Mouse (Mus musculus): ENCODE measurements around the gene Pakap. TPM values are rescaled to one million over a fixed set of nuclear protein-coding genes. Genes with fewer than 3 reads are reported as not detected.

The Pakap gene
- polyA plus RNA-seq, 1 experiment = not detected

- Histone ChIP-seq H3K4me3 (ENCODE audit: insufficient read depth, low read length) (no peak overlapping the region), H3K4me1 (ENCODE audit: control insufficient read depth, insufficient read depth, low read length) (no peaks in the 10 kb centered on the region), H3K27ac (ENCODE audit: insufficient read depth, low read depth, low read length) (no peak overlapping the region)
- TF ChIP-seq POLR2A (IDR thresholded peaks at IDR 0.05; ENCODE audit: borderline replicate concordance, low read depth, low read length) (no peak), CTCF (IDR thresholded peaks at IDR 0.05; ENCODE audit: low read depth, low read length) (no peak)
Observed at GRCm38 (mm10) chr4:57592751-57593150, 24.8 kb downstream of the Pakap start.

GRCm38 (mm10) chr4:57599946-57600345, 32.0 kb downstream of the Pakap start:
- H3K27ac ChIP-seq (ENCODE audit: insufficient read depth, low read depth, low read length) = no peak overlapping the region
- no peak overlapping the region for H3K4me3 ChIP-seq (ENCODE audit: insufficient read depth, low read length)
- TF ChIP-seq CTCF (IDR thresholded peaks at IDR 0.05; ENCODE audit: low read depth, low read length) = no peak
- no peak for TF ChIP-seq POLR2A (IDR thresholded peaks at IDR 0.05; ENCODE audit: borderline replicate concordance, low read depth, low read length)
- H3K4me1 ChIP-seq (ENCODE audit: control insufficient read depth, insufficient read depth, low read length) = no peaks in the 10 kb centered on the region

- Histone ChIP-seq H3K27ac (ENCODE audit: insufficient read depth, low read depth, low read length) (no peak overlapping the region), H3K4me3 (ENCODE audit: insufficient read depth, low read length) (no peak overlapping the region), H3K4me1 (ENCODE audit: control insufficient read depth, insufficient read depth, low read length) (no peaks in the 10 kb centered on the region)
- TF ChIP-seq CTCF (IDR thresholded peaks at IDR 0.05; ENCODE audit: low read depth, low read length) = no peak
- no peak for TF ChIP-seq POLR2A (IDR thresholded peaks at IDR 0.05; ENCODE audit: borderline replicate concordance, low read depth, low read length)
Observed at GRCm38 (mm10) chr4:57600685-57601457, 32.9 kb downstream of the Pakap start.

- no peak overlapping the region for H3K27ac ChIP-seq (ENCODE audit: insufficient read depth, low read depth, low read length)
- no peak overlapping the region for H3K4me3 ChIP-seq (ENCODE audit: insufficient read depth, low read length)
- TF ChIP-seq POLR2A (IDR thresholded peaks at IDR 0.05; ENCODE audit: borderline replicate concordance, low read depth, low read length) = no peak
- no peak for TF ChIP-seq CTCF (IDR thresholded peaks at IDR 0.05; ENCODE audit: low read depth, low read length)
- H3K4me1 ChIP-seq (ENCODE audit: control insufficient read depth, insufficient read depth, low read length) = no peaks in the 10 kb centered on the region
Observed at GRCm38 (mm10) chr4:57601458-57601835, 33.5 kb downstream of the Pakap start.

- Histone ChIP-seq H3K4me3 (ENCODE audit: insufficient read depth, low read length) (no peak overlapping the region), H3K4me1 (ENCODE audit: control insufficient read depth, insufficient read depth, low read length) (no peaks in the 10 kb centered on the region), H3K27ac (ENCODE audit: insufficient read depth, low read depth, low read length) (no peak overlapping the region)
- no peak for TF ChIP-seq CTCF (IDR thresholded peaks at IDR 0.05; ENCODE audit: low read depth, low read length)
- no peak for TF ChIP-seq POLR2A (IDR thresholded peaks at IDR 0.05; ENCODE audit: borderline replicate concordance, low read depth, low read length)
Observed at GRCm38 (mm10) chr4:57601903-57602617, 34.1 kb downstream of the Pakap start.

GRCm38 (mm10) chr4:57606258-57606657, 38.3 kb downstream of the Pakap start:
- no peak overlapping the region for H3K4me3 ChIP-seq (ENCODE audit: insufficient read depth, low read length)
- no peaks in the 10 kb centered on the region for H3K4me1 ChIP-seq (ENCODE audit: control insufficient read depth, insufficient read depth, low read length)
- no peak overlapping the region for H3K27ac ChIP-seq (ENCODE audit: insufficient read depth, low read depth, low read length)
- TF ChIP-seq POLR2A (IDR thresholded peaks at IDR 0.05; ENCODE audit: borderline replicate concordance, low read depth, low read length) (no peak), CTCF (IDR thresholded peaks at IDR 0.05; ENCODE audit: low read depth, low read length) (no peak)

GRCm38 (mm10) chr4:57607247-57607942, 39.4 kb downstream of the Pakap start:
- Histone ChIP-seq H3K4me3 (ENCODE audit: insufficient read depth, low read length) (no peak overlapping the region), H3K27ac (ENCODE audit: insufficient read depth, low read depth, low read length) (no peak overlapping the region), H3K4me1 (ENCODE audit: control insufficient read depth, insufficient read depth, low read length) (no peaks in the 10 kb centered on the region)
- TF ChIP-seq POLR2A (IDR thresholded peaks at IDR 0.05; ENCODE audit: borderline replicate concordance, low read depth, low read length) (no peak), CTCF (IDR thresholded peaks at IDR 0.05; ENCODE audit: low read depth, low read length) (no peak)

GRCm38 (mm10) chr4:57611303-57612077, 43.5 kb downstream of the Pakap start:
- no peak overlapping the region for H3K27ac ChIP-seq (ENCODE audit: insufficient read depth, low read depth, low read length)
- no peak for TF ChIP-seq POLR2A (IDR thresholded peaks at IDR 0.05; ENCODE audit: borderline replicate concordance, low read depth, low read length)
- no peak for TF ChIP-seq CTCF (IDR thresholded peaks at IDR 0.05; ENCODE audit: low read depth, low read length)
- no peak overlapping the region for H3K4me3 ChIP-seq (ENCODE audit: insufficient read depth, low read length)

GRCm38 (mm10) chr4:57612716-57613115, 44.7 kb downstream of the Pakap start:
- no peak overlapping the region for H3K27ac ChIP-seq (ENCODE audit: insufficient read depth, low read depth, low read length)
- no peak overlapping the region for H3K4me3 ChIP-seq (ENCODE audit: insufficient read depth, low read length)
- no peaks in the 10 kb centered on the region for H3K4me1 ChIP-seq (ENCODE audit: control insufficient read depth, insufficient read depth, low read length)
- TF ChIP-seq POLR2A (IDR thresholded peaks at IDR 0.05; ENCODE audit: borderline replicate concordance, low read depth, low read length) (no peak), CTCF (IDR thresholded peaks at IDR 0.05; ENCODE audit: low read depth, low read length) (no peak)

More at GRCm38 (mm10) chr4:57611303-57612077, 43.5 kb downstream of the Pakap start:
- no peaks in the 10 kb centered on the region for H3K4me1 ChIP-seq (ENCODE audit: control insufficient read depth, insufficient read depth, low read length)

All from bone marrow macrophage, adult 2 months (primary cell).